Mouse (Mus musculus) ovary, adult 2 months (tissue): ENCODE results near the gene Olfr282. TPM values are rescaled to one million over a fixed set of nuclear protein-coding genes. Genes with fewer than 3 reads are reported as not detected.

Experiments
- polyA plus RNA-seq: library from polyadenylated mRNA; depleted of rRNA; stranded (reverse); fragments of >200 nt; gene quantifications from 2 replicates; pipeline ENCODE4 v1.2.3, GENCODE M21; 2012; rRNA removed

Gene Olfr282
- not detected in 2 replicates for polyA plus RNA-seq

GRCm38 (mm10) chr15:98430925-98431324, at the start of gene Olfr282:
Gene Olfr282, plus strand, starts transcription at chr15:98431225.

DNA sequence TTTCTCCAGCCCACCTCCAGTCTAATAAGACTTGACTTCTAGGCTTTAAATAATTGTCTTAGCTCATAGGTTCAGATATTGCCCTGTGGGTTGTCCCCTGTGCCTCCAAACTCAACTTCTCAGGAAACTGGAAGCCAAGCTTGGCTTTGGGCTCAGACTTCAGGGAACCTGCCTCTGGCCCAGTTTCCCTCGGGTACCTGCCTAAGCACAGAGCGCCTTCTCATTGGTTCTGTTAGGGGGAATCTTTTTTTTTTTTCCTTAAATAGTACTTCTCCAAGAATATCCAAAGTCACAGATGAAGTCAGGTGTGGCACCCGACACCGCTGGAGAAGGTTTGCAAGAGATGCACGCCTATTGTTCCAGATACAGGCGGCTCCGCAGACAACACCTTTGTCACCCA, 21.3 kb downstream of the Olfr282 start, which contains the start of gene Olfr281:
Gene Olfr281, plus strand, starts transcription at position 301 of the 400 bp plus-strand sequence.

GRCm38 (mm10) chr15:98469596-98469995, 38.6 kb downstream of the Olfr282 start, which contains the start of gene OR5BS1P:
Gene OR5BS1P, plus strand, starts transcription at chr15:98469896.

GRCm38 (mm10) chr15:98482701-98483100, 51.7 kb downstream of the Olfr282 start, which contains the start of gene Lalba:
Gene Lalba, minus strand, starts transcription at chr15:98482721.

Other genes starting within 250 kb of the Olfr282 start
- 0.66 and 1.4 TPM in 2 replicates for gene Olfr288, start 235.7 kb upstream of the Olfr282 start, polyA plus RNA-seq
- not detected in 2 replicates for gene Gm44579, start 210.2 kb upstream of the Olfr282 start, polyA plus RNA-seq
- 0.24 and 0.88 TPM in 2 replicates for gene Olfr287, start 210.2 kb upstream of the Olfr282 start, polyA plus RNA-seq
- gene Olfr286, start 196.8 kb upstream of the Olfr282 start, polyA plus RNA-seq = not detected in 2 replicates
- not detected in 2 replicates for gene H1fnt, start 173.9 kb upstream of the Olfr282 start, polyA plus RNA-seq
- 2.1 and 2.3 TPM in 2 replicates for gene Zfp641, start 135.1 kb upstream of the Olfr282 start, polyA plus RNA-seq
- not detected in 2 replicates for gene Olfr285, start 113.9 kb upstream of the Olfr282 start, polyA plus RNA-seq
- not detected in 2 replicates for gene Olfr284, start 90.2 kb upstream of the Olfr282 start, polyA plus RNA-seq
- gene Olfr283, start 50.3 kb upstream of the Olfr282 start, polyA plus RNA-seq = not detected in 2 replicates
- not detected in 2 replicates for gene Olfr281, start 21.4 kb downstream of the Olfr282 start, polyA plus RNA-seq
- gene OR5BS1P, start 38.7 kb downstream of the Olfr282 start, polyA plus RNA-seq = not detected in 2 replicates
- not detected in 2 replicates for gene Lalba, start 51.5 kb downstream of the Olfr282 start, polyA plus RNA-seq
- gene Olfr279, start 61.2 kb downstream of the Olfr282 start, polyA plus RNA-seq = not detected in 2 replicates
- 40.8 and 48.7 TPM in 2 replicates for gene Kansl2, start 103.0 kb downstream of the Olfr282 start, polyA plus RNA-seq
- gene Ccnt1, start 139.7 kb downstream of the Olfr282 start, polyA plus RNA-seq = 14.3 and 16.6 TPM in 2 replicates
- 0.99 TPM in 1 of 2 replicates, not detected in the other for gene 4930415O20Rik, start 139.8 kb downstream of the Olfr282 start, polyA plus RNA-seq
- 92.3 and 95.3 TPM in 2 replicates for gene Adcy6, start 178.9 kb downstream of the Olfr282 start, polyA plus RNA-seq
- gene Cacnb3, start 199.6 kb downstream of the Olfr282 start, polyA plus RNA-seq = 122 and 125 TPM in 2 replicates
- 36.2 and 37.9 TPM in 2 replicates for gene Ddx23, start 231.7 kb downstream of the Olfr282 start, polyA plus RNA-seq
- 2.1 and 2.6 TPM in 2 replicates for gene Rnd1, start 246.2 kb downstream of the Olfr282 start, polyA plus RNA-seq